Mouse (Mus musculus) neural tube, embryonic 14.5 days (tissue): ENCODE data around the gene Gm5089. TPM values are rescaled to one million over a fixed set of nuclear protein-coding genes. Genes with fewer than 3 reads are reported as not detected.

Experiments
- ATAC-seq: fragments of 200-750 bp; cut with Nextera tagmentation; 2 replicates; pipeline ENCODE4 v1.8.0; 2017; ENCODE audit warnings: low read depth, mild to moderate bottlenecking, moderate TSS enrichment, moderate library complexity
- H3K27ac ChIP-seq: fragments of 300-500 bp; sonication (generic); 2 replicates; pipeline ENCODE4 v1.5.1; 2014; ENCODE audit warnings: low read depth, mild to moderate bottlenecking, control low read depth, low read length, moderate library complexity, mixed read lengths
- H3K27me3 ChIP-seq: fragments of 300-500 bp; sonication (generic); 2 replicates; pipeline ENCODE4 v1.6.1; 2014; ENCODE audit warnings: low read length; ENCODE audit not compliant: control insufficient read depth, insufficient read depth
- H3K36me3 ChIP-seq: fragments of 300-500 bp; sonication (generic); 2 replicates; pipeline ENCODE4 v1.6.1; 2014; ENCODE audit warnings: low read length, mixed read lengths; ENCODE audit not compliant: control insufficient read depth, insufficient read depth
- H3K4me1 ChIP-seq: fragments of 300-500 bp; sonication (generic); 2 replicates; pipeline ENCODE4 v1.6.1; 2014; ENCODE audit warnings: low read length; ENCODE audit not compliant: control insufficient read depth, insufficient read depth
- H3K4me2 ChIP-seq: fragments of 300-500 bp; sonication (generic); 2 replicates; pipeline ENCODE4 v1.6.1; 2014; ENCODE audit warnings: mild to moderate bottlenecking, low read depth, low read length, control low read depth
- H3K4me3 ChIP-seq: fragments of 300-500 bp; sonication (generic); 2 replicates; pipeline ENCODE4 v1.5.1; 2014; ENCODE audit warnings: low read depth, low read length, control low read depth, mixed read lengths
- H3K9ac ChIP-seq: fragments of 300-500 bp; sonication (generic); replicated peaks from 2 replicates; pipeline ENCODE4 v1.6.1; 2014; ENCODE audit warnings: low read depth, mild to moderate bottlenecking, control low read depth, low read length, mixed read lengths
- H3K9me3 ChIP-seq: fragments of 300-500 bp; sonication (generic); 2 replicates; pipeline ENCODE4 v1.6.1; 2016; ENCODE audit warnings: low read length; ENCODE audit not compliant: control insufficient read depth
- WGBS: fragments of 180-500 bp; shearing (Covaris S2); extraction: QIAGEN DNeasy Blood & Tissue Kit; methylation state at CpG from one replicate; pipeline ENCODE4 v1.1.7; 2014; 5-methylcytosine and 5-hydroxymethylcytosine counted together
- polyA plus RNA-seq: library from polyadenylated mRNA; unstranded; fragments of >200 nt; fragmentation: Nextera tagmentation; extraction: Ambion mirVana; gene quantifications from 2 replicates; pipeline ENCODE4 v1.2.1, GENCODE M21; 2014

Gene Gm5089
- polyA plus RNA-seq, 1 experiment from 2014 or later = 0.27 TPM

- H3K9ac ChIP-seq = peak overlapping the region; percentile 70
- ATAC-seq = peak; percentile 80
- peaks cover 8% of the 10 kb centered on the region for H3K4me1 ChIP-seq
- no peaks in the 10 kb centered on the region for H3K9me3 ChIP-seq
- peak overlapping the region; percentile 46 for H3K4me3 ChIP-seq
- peaks cover 20% of the 10 kb centered on the region for H3K27me3 ChIP-seq
- no peaks in the 10 kb centered on the region for H3K36me3 ChIP-seq
- H3K4me2 ChIP-seq = peak overlapping the region; percentile 49
- WGBS = under 1% methylated on average over 53 of the region's 57 CpGs
- H3K27ac ChIP-seq = peak overlapping the region; percentile 87
Observed at GRCm38 (mm10) chr14:122474041-122474890, 23.4 kb upstream of the Gm5089 start.

- Histone ChIP-seq H3K27me3 (peaks cover 23% of the 10 kb centered on the region), H3K36me3 (no peaks in the 10 kb centered on the region), H3K4me1 (peaks cover 8% of the 10 kb centered on the region), H3K9me3 (no peaks in the 10 kb centered on the region), H3K9ac (no peak overlapping the region), H3K4me3 (no peak overlapping the region; the same call in 1 of the 2 replicates), H3K4me2 (peak overlapping the region; percentile 49; the same call in 1 of the 2 replicates), H3K27ac (peak overlapping the region; percentile 67)
- ATAC-seq = no peak
- WGBS = 6% methylated on average over 17 of the region's 17 CpGs
Observed at GRCm38 (mm10) chr14:122473211-122473751, 22.4 kb upstream of the Gm5089 start.

GRCm38 (mm10) chr14:122472647-122473046 lies 21.7 kb upstream of the Gm5089 start:
- Histone ChIP-seq H3K9ac (no peak overlapping the region), H3K27me3 (peaks cover 28% of the 10 kb centered on the region)
- WGBS = 13% methylated on average over 5 of the region's 5 CpGs

GRCm38 (mm10) chr14:122472161-122472560 lies 21.2 kb upstream of the Gm5089 start:
- Histone ChIP-seq H3K9me3 (no peaks in the 10 kb centered on the region), H3K4me1 (peaks cover 8% of the 10 kb centered on the region), H3K27ac (peak overlapping the region; percentile 25; the same call in 1 of the 2 replicates), H3K36me3 (no peaks in the 10 kb centered on the region), H3K4me2 (no peak overlapping the region), H3K4me3 (no peak overlapping the region), H3K27me3 (peaks cover 28% of the 10 kb centered on the region), H3K9ac (no peak overlapping the region)
- WGBS = 1% methylated on average over 13 of the region's 13 CpGs
- no peak for ATAC-seq

More at GRCm38 (mm10) chr14:122472647-122473046, 21.7 kb upstream of the Gm5089 start:
- no peaks in the 10 kb centered on the region for H3K9me3 ChIP-seq
- no peak for ATAC-seq
- H3K4me2 ChIP-seq = peak overlapping the region; percentile 49; the same call in 1 of the 2 replicates
- H3K27ac ChIP-seq = peak overlapping the region; percentile 25; the same call in 1 of the 2 replicates
- H3K4me3 ChIP-seq = 0 out of 2 replicates have a peak overlapping the region, but pooled peaks have one; percentile 5
- H3K4me1 ChIP-seq = peaks cover 8% of the 10 kb centered on the region
- no peaks in the 10 kb centered on the region for H3K36me3 ChIP-seq

- no peak overlapping the region for H3K4me2 ChIP-seq
- no peak for ATAC-seq
- H3K27ac ChIP-seq = no peak overlapping the region
- H3K9ac ChIP-seq = no peak overlapping the region
- no peak overlapping the region for H3K4me3 ChIP-seq
- 10% methylated on average over 31 of the region's 31 CpGs for WGBS
- H3K36me3 ChIP-seq = no peaks in the 10 kb centered on the region
- peaks cover 8% of the 10 kb centered on the region for H3K4me1 ChIP-seq
- H3K27me3 ChIP-seq = peaks cover 28% of the 10 kb centered on the region
- H3K9me3 ChIP-seq = no peaks in the 10 kb centered on the region
Observed at GRCm38 (mm10) chr14:122471449-122472085, 20.7 kb upstream of the Gm5089 start.

- no peak for ATAC-seq
- Histone ChIP-seq H3K27ac (no peak overlapping the region), H3K27me3 (peaks cover 31% of the 10 kb centered on the region), H3K9me3 (no peaks in the 10 kb centered on the region), H3K4me3 (no peak overlapping the region), H3K36me3 (no peaks in the 10 kb centered on the region), H3K4me2 (peak overlapping the region; percentile 18; the same call in 1 of the 2 replicates), H3K9ac (no peak overlapping the region), H3K4me1 (peaks cover 8% of the 10 kb centered on the region)
- WGBS = 6% methylated on average over 28 of the region's 28 CpGs
Observed at GRCm38 (mm10) chr14:122468971-122469755, 18.2 kb upstream of the Gm5089 start.

- peaks cover 10% of the 10 kb centered on the region for H3K4me1 ChIP-seq
- H3K27me3 ChIP-seq = peaks cover 38% of the 10 kb centered on the region
- H3K9me3 ChIP-seq = no peaks in the 10 kb centered on the region
- WGBS = 13% methylated on average over 23 of the region's 23 CpGs
- no peak overlapping the region for H3K9ac ChIP-seq
- no peak overlapping the region; the same call in 1 of the 2 replicates for H3K4me2 ChIP-seq
- H3K36me3 ChIP-seq = no peaks in the 10 kb centered on the region
- H3K27ac ChIP-seq = peak overlapping the region; percentile 34; the same call in 1 of the 2 replicates
- ATAC-seq = no peak
- no peak overlapping the region for H3K4me3 ChIP-seq
Observed at GRCm38 (mm10) chr14:122467926-122468841, 17.3 kb upstream of the Gm5089 start.
